Mouse (Mus musculus): ENCODE data around the gene Snrpg.
"Not testable (repeated sequence)": the region's sequence is repeated elsewhere in the genome, so short reads cannot be mapped to it uniquely, and the experiment has no call there.

Snrpg gene

DNA sequence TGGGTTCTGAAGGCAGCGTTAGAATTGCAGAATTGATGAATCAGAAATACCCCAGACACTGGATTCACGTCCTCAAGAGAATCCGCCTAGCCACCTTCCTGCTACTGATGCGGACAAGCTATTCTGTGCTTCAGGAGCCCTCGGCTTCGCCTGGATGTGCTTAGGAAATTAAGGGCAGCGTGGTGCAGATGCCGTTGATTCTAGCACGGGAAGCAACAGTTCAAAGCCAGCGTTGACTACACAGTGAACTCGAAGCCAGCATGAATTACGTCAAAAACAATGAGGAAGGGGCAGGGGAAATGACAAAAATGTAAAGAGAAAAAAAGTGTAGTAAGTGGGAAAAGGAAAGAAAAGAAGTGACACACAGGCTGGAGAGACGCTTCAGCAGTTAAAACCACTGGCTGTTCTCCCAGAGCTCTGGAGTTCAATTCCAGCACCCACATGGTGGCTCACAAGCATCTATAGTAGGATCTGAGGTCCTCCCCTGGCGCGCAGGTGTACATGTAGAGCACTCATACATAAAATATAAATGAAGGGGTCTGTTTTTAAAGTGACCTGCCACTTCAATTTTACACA lies at the start of gene Snrpg:
TSS of gene Snrpg (plus strand) at position 541 of the 576 bp plus-strand sequence.
- DNase-seq = no peak

DNA sequence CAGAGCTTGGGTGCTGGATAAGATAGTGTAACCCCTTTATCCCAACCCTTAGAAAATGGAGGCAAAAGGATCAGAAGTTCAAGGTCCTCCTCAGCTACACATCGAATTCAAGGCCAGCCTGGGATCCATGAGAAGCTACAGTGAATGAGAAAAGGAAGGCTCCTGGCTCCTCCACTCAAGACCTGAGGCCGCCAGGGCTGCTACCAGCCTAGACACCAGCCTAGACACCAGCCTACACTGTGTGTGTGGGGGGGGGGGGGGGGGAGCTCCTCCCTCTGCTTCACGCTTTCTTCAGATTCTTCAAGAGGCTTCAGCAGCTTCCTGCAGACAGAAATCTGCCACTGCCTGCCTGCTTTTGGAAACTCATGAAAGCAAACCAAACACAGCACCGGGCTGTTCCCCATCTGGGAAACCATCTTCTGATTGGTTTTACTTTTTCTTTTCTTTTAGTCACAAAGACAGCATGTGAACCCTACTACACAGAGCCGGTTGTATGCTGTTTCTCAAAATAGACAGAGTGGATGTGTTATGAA lies 49.0 kb upstream of the Snrpg start:
- no peak for DNase-seq

DNA sequence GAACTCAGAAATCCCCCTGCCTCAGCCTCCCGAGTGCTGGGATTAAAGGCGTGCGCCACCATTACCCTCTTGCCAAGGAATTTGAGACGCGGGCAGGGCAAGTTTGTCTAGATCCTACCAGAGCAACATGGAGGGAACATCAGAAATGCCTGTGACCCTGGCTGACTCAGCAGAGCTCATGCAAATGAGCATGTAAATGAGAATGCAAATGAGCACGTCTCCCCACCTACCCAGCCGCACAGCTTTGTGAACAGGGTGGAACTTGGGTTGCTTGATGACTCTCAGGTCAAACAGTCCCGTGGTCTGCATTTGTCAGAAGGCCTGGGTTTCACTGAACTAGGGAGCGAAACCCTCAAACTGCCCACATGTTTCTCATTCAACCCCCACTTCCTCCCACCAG lies 48.1 kb upstream of the Snrpg start:
- DNase-seq = no peak

DNA sequence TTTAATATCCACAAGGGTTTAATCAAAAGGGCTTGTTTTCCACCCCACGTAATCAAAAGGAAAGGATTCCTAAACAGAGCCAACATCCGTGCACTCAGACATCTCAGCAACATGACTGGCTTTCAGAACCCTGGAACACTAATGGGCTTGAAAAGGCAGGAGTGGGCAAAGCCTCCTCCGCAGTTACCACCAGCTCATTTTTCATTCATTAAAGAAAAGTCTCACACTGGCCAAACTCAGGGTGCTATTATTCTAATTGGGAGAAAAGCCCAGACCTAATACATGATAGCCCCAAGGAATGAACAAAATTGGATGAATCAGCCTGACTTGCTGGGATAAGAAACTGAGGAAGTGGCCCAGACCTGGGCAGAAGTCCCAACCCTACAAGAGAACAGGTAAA lies 46.7 kb upstream of the Snrpg start:
- DNase-seq = no peak

DNA sequence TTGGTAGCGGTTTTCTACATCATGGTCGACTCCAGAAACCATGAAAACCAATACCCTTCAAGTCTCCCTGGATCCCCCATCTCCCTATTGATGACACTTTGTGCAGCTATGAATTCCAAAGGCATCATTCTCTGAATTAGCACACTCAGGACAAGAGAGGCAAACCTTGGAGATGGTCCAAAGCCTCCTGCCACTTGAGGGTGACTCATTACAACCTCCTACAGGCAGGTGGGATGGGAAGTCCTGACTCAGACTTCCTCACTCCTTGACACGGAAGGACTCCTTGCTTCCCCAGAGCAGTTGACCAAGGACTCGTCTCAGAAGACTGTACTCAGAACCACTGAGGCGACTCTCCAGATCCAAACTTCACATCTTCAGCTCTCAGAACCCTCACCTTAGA lies 45.5 kb upstream of the Snrpg start:
- DNase-seq = no peak

DNA sequence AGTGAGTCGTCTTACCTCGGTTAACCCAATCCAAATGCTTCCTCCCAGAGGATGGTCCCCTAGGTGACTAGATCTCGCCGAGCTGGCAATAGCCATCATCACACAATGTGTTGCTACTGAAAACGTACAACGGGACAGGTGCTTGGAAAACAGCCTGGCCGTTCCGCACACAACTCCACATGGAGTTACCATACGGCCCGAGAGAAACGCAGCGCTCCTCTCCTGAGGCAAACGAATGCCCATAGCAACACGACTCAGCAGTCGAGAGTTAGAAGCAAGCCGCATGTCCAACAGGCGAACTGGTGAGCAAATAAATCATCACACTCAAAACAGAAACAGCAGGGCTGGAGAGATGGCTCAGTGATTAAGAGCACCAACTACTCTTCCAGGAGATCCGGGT lies 44.2 kb upstream of the Snrpg start:
- DNase-seq = no peak

DNA sequence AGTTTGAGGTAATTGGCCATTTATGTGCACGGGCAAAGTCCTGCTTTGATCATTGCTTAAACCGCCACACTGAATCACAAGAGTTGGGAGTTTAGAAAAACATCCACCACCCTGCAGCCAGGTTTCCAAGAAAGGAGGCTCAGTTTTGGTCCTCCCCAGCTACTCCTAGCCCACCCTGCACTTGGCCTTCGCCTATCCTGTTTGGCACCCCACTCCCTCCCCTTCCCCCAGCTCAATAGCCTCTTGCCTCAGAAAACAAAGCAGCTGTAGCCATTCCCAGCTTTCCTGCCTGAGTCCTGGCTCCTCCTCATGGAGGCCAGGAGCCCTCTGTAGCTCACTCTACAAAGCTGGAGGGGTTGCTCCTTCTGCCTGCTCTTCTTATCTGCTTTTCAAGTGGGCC lies 42.7 kb upstream of the Snrpg start:
- DNase-seq = no peak

DNA sequence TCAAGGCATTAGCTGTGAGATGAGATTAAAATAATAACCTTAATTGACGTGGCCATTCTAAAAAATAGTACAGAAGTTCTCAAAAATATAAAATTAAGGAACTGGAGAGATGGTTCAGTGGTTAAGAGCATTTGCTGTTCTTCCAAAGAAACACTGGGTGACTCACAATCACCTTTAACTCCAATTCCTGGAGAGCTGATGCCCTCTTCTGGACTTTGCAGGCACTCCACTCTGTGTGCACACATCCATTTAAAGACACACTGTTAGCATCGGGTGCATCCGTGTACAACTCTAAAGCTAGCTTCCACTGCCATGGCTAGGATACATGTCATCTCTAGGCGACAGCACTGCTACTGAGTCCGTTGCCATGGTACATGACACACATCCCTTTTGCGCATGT lies 41.2 kb upstream of the Snrpg start:
- DNase-seq = no peak

DNA sequence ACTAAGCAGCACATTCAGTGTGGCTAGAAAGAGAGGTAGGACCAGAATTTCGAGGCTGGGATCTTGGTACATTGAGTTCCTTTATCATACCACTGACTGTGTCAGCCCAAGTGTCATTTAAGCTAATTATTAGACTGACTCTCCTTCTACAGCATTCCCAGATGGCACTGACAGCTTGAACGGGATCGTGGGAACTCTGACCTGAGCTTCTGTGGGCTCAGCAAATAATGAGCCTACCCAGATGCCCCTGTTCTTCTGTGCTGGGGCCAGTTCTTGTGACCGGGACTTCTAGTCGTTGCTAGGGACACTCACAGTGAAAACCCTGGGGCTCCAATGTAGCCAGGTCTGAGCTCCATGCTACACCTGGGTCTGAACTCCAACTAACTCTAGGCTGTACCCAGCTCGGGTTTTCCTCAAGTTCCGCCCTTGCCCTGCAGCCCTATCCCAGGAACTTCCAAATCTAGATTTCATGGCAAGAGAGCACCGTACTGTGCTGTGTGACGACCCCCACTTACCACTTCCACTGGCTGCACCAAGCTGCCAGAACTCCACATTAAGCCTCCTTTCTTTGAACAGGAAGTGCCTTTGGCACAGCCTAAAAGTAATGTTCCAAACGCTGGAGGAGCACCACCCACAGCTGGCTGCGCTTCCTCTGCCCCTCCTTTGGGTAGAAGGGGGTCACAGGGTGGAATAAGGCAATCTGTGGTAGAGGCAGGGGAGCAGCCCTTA lies 35.8 kb upstream of the Snrpg start:
- DNase-seq = peak; percentile 31

DNA sequence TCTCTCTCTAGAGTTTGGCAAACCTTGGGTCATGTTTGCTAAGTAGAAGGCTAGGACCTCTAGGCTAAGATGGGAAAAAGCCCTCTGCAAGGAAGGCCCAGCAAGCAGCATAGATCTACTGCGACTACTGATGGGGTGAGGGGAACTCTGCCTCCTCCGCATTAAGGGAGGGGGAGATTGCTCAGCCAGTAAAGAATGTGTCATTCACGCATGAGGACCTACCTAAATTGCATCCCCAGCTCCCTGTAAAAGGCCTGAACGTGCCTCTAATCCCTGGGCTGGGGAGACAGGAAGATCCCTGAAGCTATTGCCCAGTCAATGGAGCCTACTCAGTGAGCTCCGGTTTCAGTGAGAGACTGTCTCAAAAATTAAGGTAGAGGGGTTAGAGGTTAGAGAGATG lies 35.2 kb upstream of the Snrpg start:
- DNase-seq = no peak

DNA sequence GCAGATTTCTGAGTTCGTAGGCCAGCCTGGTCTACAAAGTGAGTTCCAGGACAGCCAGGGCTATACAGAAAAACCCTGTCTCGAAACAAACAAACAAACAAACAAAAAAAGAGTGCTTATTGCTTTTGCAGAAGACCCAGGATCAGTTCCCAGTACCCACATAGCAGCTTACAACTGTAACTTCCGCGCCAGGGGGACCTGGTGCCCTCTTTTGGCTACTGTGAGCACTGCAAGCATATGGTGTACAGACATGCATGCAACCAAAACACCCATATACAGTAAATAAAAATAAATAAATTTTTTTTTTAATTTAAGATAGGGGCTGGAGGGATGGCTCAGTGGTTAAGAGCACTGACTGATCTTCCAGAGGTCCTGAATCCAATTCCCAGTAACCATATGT lies 34.8 kb upstream of the Snrpg start:
- DNase-seq = not testable (repeated sequence)

DNA sequence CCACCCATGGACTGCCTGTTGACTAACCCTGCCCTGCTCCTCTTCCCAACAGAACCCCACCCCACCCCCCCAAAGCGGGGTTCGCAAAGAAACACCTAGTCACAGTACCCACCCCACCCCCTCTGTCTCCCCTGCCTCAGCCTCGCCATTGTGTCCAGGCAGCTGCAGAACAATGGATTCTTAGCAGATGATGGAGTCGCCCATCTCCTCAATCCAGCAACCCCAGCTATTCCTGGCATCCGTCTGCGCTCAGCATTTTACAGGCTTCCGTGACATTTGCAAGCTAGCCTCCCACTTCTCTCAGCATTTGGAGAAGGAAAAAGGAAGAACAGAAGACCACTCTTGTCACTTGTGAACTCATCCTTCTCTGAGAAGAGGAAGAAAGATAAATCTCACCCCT lies 27.4 kb upstream of the Snrpg start:
- no peak for DNase-seq

DNA sequence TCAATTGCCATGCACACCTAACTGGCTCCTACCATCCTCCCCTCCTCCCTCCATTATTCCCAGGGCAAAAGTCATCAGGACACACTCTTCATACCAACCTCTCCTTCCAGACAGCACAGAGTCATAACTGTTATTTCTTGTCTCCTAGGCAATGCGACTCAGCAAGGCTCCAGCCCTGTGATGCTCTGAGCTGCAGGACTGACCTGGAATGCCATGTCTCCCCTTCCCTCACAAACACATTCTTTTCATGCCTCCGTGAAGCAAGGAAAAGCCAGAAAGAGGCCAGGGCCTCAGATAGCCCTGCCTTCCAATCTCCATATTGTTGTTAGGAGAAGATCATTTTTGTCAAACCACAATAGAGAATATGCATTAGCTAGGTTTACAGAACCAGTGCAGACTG lies 25.0 kb upstream of the Snrpg start:
- no peak for DNase-seq

DNA sequence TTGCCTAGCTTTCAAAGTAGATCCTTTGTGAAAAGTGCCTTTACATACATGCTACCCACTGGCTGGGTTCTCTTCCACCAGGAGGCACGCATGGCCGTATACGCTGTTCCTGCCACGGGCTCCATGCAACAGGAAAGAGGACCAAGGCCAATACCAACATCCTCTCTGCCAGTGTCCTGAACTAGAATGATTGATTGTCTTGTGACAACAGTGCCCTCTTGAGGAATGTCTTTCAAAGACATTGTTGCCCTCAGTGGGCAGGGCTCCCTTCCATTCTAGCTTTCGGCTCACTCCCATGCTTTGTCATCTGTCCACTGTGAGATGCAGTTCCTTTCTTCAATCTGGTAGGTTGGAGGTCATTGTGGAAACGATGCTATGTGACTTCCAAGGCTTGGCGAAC lies 21.8 kb upstream of the Snrpg start:
- DNase-seq = peak; percentile 31

DNA sequence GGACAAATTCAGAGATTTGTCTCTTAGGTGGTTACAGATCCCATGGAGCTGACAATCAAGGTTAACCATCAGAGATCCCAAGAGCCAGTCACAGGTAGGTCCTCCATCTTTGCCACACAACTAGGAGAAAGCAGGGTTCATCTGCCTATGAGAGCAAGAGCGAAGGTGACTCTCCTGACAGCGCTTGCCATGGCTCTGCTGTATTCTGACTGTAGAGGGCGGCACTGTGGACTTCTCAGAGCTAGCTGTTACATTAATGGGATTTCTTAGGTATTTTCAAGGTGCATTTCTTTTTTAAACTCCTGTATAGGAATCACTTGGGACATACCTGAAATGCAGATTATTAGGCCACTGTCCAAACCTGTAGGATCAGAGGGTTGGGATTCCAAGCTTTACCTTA lies 16.2 kb upstream of the Snrpg start:
- DNase-seq = no peak

DNA sequence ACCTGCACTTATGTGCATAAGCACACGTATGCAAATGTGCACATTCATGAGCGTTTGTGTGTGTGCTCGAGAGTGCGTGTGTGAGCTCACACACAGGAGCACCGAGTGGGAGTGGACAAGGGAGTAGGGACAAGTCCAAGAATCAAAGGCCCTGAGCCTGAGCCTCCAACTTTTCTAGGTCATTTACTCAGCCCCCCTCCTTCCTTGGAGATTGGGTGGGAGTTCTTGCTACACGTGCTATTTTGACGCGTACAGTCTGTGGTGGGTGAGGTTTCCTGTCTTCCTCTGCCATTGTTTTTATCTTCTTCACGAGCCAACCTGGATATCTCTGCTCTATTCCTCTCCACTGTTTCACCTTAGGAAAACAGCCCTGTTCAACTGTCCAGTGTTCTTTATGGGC lies 14.1 kb upstream of the Snrpg start:
- no peak for DNase-seq

DNA sequence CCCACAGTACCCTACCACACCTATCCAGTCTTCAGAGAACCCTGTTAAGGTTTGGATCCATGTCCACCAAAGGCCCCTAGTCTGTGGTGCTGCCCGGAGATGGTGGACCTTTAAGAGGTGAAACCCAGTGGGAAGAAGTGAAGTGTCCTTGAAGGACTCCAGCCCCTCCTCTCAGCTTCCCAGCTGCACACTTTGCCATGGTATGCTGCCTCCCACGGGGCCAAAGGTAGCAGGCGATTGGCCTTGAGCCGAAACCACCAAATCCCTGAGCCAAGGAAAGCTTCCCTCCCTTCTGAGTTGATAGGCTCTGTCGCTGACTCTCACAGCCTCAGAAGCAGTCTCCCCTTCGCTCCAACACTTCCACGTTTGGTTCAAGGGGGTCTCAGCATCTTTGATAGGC lies 10.4 kb upstream of the Snrpg start:
- DNase-seq = peak; percentile 84

DNA sequence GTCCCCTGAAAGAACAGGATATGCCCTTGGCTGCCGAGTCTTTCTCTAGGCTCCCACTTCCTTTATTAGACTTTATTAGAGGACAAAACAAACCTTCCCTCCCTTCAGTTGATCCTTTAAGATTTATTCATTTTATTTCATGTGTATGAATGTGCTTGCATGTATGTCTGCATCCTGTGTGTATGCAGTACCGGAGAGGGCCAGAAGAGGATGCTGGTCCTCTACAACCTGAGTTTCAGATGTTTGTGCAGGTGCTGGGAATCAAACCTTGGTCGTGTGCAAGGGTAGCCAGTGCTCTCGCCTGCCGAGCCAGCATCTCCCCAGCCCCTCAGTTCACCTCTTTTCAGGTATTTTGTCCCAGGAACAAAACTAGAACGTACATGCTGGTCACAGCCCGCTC lies 9.7 kb upstream of the Snrpg start:
- no peak for DNase-seq

DNA sequence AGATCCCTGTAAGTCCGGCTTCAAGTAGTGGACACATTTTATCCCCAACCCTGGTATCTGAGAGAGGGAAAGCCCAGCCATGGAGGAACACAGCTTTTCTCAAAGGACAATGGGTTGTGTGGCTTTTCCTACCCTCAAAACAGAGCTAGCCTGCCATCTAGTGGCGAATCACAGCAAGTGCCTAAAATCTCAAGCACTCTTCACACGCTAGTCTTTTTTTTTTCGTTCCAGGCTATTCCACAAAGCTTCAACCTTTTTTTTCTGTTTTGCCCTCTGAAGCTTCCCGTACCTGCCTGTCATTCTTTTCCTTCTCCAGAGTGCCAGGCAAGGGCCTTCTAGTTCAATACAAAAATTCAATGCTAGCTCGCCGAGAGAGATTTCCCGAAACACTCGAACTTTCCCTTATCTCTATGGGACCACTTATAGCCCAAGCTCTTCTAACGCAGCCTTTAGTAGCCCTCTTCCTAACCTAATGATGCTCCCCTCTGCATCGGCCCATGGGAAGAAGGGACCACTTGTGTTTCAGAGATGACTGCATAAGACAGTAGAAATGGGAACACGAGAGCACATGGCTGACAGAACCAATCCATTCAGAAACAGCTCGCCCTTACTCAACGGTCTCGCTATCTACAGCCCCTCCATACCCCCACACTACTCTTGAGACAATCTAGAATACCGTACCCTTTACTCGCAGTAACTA lies 6.5 kb upstream of the Snrpg start:
- peak; percentile 79 for DNase-seq

DNA sequence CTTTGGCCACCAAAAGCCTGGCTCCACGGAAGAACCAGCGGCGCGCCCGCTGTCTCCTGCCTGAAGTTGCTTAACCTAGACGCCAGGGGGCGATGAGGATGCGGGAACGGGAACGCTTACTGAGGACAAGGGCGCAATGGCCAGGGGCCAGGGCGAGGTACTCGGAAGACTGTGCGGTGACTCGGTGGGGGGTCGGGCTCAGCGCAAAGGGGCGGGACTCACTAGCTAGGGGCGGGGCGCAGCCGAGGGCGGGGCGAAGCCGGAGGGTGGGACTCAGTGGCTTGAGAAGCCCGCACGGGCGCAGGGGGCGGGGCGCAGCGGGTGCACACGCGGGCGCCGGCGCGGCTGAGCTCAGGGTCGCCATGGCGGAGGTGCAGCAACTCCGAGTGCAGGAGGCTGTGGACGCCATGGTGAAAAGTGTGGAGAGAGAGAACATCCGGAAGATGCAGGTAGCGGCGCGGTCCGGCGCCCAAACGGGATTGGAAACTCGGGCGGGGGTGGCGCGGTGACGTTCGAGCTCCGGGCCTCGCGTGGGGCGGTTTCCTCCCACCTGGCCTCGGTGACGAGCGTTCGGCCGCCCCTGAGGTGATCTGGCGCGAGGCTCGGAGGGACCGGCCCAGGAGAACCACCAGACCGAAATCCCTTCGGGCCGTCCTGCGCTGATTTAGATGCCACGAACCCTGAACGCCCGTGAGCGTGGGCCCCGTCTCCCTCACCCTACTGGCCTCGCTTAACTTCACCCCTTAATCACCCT lies 5.6 kb upstream of the Snrpg start, which contains the start of gene Fam136a:
TSS of gene Fam136a (plus strand) at position 276 of the 754 bp plus-strand sequence.
- DNase-seq = peak; percentile 95

DNA sequence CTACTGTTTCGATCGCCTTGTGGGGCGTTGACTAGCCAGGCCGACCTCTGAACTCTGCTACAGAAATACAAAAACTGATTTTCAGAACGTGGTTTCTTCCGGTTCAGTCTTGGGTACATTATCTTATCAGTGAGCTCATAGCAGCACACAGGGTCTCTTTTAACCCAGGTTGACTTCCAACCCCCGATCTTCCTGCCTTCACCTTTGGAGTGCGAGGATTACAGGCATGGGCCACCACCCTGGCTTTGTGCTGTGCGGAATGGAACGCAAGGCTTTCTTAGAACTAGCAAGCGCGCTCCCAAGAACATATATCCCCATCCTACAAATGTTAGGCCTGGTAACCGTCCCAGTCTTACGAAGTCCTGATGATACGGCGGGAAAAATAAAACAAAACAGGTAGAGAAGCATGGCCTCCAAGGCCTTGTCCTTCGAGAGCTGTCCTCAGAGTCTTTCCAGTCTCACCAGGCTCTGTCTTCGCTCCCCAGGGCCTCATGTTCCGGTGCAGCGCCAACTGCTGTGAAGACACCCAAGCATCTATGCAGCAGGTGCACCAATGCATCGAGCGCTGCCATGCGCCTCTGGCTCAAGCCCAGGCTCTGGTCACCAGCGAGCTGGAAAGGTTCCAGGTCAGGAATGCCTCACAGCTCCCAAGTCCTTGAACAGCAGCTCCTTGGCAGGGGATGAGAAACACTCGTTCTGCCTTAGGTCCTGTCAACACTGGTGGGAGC lies 4.8 kb upstream of the Snrpg start:
- peak; percentile 72 for DNase-seq

DNA sequence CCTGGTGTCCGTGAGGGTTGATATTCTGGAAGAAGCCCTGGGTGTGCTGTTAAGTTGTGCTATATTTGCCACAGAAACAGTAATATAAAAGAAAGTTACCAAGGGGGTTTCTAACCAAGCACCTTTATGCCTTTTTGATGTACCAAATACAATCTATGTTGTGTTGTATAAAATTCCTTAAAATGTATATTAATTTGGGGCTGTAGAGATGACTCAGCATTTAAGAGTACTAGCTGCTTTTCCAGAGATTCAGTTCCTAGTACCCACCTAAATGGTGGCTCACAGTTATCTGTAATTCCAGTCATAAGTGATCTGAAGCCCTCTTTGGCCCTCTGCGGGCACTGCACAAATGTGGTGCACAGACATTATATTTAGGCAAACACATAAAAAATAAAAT lies 4.3 kb upstream of the Snrpg start:
- DNase-seq = no peak

DNA sequence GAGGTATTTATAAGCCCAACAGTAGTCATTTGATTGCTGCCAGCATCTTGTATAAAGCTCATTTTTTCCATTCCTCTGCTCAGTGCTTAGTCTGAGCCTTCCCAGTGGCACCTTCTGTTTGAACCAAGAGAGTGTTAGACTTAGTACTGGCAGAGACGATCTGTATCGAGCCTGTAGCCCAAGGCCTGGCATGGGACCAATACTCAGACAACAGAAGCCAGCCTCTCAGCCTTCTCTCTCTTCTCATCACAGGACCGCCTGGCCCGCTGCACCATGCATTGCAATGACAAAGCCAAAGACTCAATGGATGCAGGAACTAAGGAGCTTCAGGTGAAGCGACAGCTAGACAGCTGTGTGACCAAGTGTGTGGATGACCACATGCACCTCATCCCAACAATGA lies 2.6 kb upstream of the Snrpg start:
- DNase-seq = no peak

All from kidney, adult 9 months (tissue).